In genomic region chr2:144553905-144554304, GRCm38 (mm10) we compare ENCODE assay signal across 35 mouse cellular contexts.
"Had no signal": no experiment of that assay in that cellular context is flagged by ENCODE, and none has a peak within 500 bp of the region (broad histone marks: within the 10 kb centered on the region; RNA-seq: fewer than 3 reads in every experiment).

No protein-coding gene starts in this region.

- H3K36me3 ChIP-seq: heart, embryonic 12.5 days; heart, embryonic 13.5 days; heart, embryonic 15.5 days; hindbrain, embryonic 12.5 days; hindbrain, embryonic 13.5 days; hindbrain, embryonic 15.5 days; intestine, embryonic 15.5 days had no signal

- H3K9ac ChIP-seq: heart, embryonic 12.5 days; heart, embryonic 13.5 days; heart, embryonic 15.5 days; hindbrain, embryonic 12.5 days; hindbrain, embryonic 13.5 days; hindbrain, embryonic 14.5 days; hindbrain, embryonic 15.5 days; intestine, embryonic 15.5 days; kidney, embryonic 15.5 days had no signal

- H3K27me3 ChIP-seq: heart, embryonic 12.5 days; heart, embryonic 13.5 days; heart, embryonic 15.5 days; hindbrain, embryonic 12.5 days; hindbrain, embryonic 13.5 days; hindbrain, embryonic 15.5 days; intestine, embryonic 15.5 days; kidney, embryonic 15.5 days had no signal

- H3K27ac ChIP-seq: heart, embryonic 10.5 days; heart, embryonic 13.5 days; heart, embryonic 15.5 days; hindbrain, embryonic 10.5 days; hindbrain, embryonic 12.5 days; hindbrain, embryonic 13.5 days; hindbrain, embryonic 14.5 days; hindbrain, embryonic 15.5 days; hindbrain, postnatal 0 days; intestine, embryonic 15.5 days; kidney, embryonic 15.5 days; kidney, postnatal 0 days; layer of hippocampus, adult 2 months; left cerebral cortex, adult 2 months had no signal

- DNase-seq: heart, postnatal 10 days; heart, postnatal 14 days; heart, postnatal 36 days; heart, postnatal 4 days; kidney, adult 11 months; kidney, adult 18-20 months; kidney, adult 2 months; kidney, adult 8-10 months; kidney, adult 9 months; kidney, postnatal 14 days; kidney, postnatal 25 days; kidney, postnatal 36 days; kidney, postnatal 4 days; layer of hippocampus, adult 9-11 months; layer of hippocampus, postnatal 36 days had no signal

- H3K4me3 ChIP-seq: heart, embryonic 10.5 days; heart, embryonic 12.5 days; heart, embryonic 13.5 days; heart, embryonic 15.5 days; hindbrain, embryonic 10.5 days; hindbrain, embryonic 12.5 days; hindbrain, embryonic 13.5 days; hindbrain, embryonic 15.5 days; intestine, embryonic 15.5 days; kidney, embryonic 15.5 days; layer of hippocampus, adult 2 months; left cerebral cortex, adult 2 months had no signal

- H3K9me3 ChIP-seq: heart, embryonic 10.5 days; heart, embryonic 12.5 days; heart, embryonic 13.5 days; heart, embryonic 15.5 days; hindbrain, embryonic 10.5 days; hindbrain, embryonic 12.5 days; hindbrain, embryonic 13.5 days; hindbrain, embryonic 15.5 days; intestine, embryonic 15.5 days; kidney, embryonic 15.5 days had no signal

- ATAC-seq: hindbrain, embryonic 16.5 days; hindbrain, postnatal 0 days; inflammation-experienced regulatory T-cells, adult 6 months; intestine, embryonic 15.5 days; intestine, embryonic 16.5 days; intestine, postnatal 0 days had no signal

- H3K4me2 ChIP-seq: heart, embryonic 11.5 days; heart, embryonic 12.5 days; heart, embryonic 13.5 days; heart, embryonic 15.5 days; hindbrain, embryonic 12.5 days; hindbrain, embryonic 13.5 days; hindbrain, embryonic 14.5 days; hindbrain, embryonic 15.5 days; intestine, embryonic 15.5 days; kidney, embryonic 15.5 days had no signal
